8 mouse cellular contexts compared by ENCODE assay signal in the genomic region with DNA sequence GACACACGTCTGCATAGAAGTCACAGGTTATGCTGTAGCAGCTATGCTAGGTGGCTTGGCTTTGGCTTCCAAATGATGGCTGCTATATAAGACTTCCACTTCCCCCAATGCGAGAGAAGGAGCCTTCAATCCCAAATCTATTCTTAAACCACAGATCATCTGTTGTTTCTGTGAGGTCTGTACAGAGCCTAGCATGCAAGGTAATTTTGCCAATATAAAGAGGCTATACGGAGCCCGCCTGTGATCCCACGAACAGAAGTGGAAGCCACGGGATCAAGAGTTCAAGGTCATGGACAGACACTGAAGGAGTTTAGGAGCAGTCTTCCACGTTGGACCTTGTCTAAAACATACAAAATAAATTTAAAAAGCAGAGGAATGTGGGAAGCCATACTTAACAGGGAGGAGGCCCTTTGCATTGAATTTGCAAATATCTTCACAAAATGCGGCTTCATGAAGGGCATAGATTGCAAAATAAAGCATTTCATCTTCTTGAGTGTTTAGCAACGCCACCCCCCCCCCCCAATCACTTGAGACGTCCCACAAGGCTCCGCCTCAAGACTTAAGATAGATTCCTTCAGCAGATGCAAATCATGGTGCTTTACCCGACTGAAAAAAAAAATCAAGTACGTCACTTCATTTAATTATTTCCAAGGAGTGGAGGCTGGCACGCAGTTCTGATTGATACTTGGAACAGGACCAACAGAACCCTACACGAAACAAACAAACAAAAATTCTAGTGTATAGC. TPM values are rescaled to one million over a fixed set of nuclear protein-coding genes. Genes with fewer than 3 reads are reported as not detected.
DNase-seq lines count a peak whose midpoint lies in the region; ATAC-seq and TF ChIP-seq lines count a peak whose summit lies in the region.

No protein-coding gene starts in this region.

- peak overlapping the region; percentile 83 for H3K4me2 ChIP-seq in heart, embryonic 14.5 days (ENCODE audit: low read length)
- H3K4me2 ChIP-seq in heart, embryonic 16.5 days (ENCODE audit: low read depth, low read length) = peak overlapping the region; percentile 93
- peak overlapping the region; percentile 73 for H3K4me2 ChIP-seq in midbrain, embryonic 11.5 days

- 36% methylated on average over 15 of the region's 15 CpGs for WGBS in heart, embryonic 14.5 days
- 39% methylated on average over 15 of the region's 15 CpGs for WGBS in heart, embryonic 16.5 days
- 36% methylated on average over 15 of the region's 15 CpGs for WGBS in midbrain, embryonic 11.5 days

- H3K27me3 ChIP-seq in heart, embryonic 14.5 days (ENCODE audit: control insufficient read depth, insufficient read depth, low read length) = no peaks in the 10 kb centered on the region
- H3K27me3 ChIP-seq in heart, embryonic 16.5 days (ENCODE audit: control insufficient read depth, insufficient read depth, low read length) = no peaks in the 10 kb centered on the region
- H3K27me3 ChIP-seq in midbrain, embryonic 11.5 days (ENCODE audit: control insufficient read depth, insufficient read depth, low read length) = no peaks in the 10 kb centered on the region

- in situ Hi-C loops in ES-E14 (cut with MboI; ENCODE audit: low sequenced_read_pairs in 2 of 2, unreplicated experiment in 2 of 2) = no loop called here

- DNase-seq in heart, postnatal 4 days = no peak
- DNase-seq in ES-E14 (ENCODE audit: low read depth, low spot score) = peak; percentile 43
- no peak for DNase-seq in midbrain, embryonic 11.5 days (ENCODE audit: low spot score, missing footprints)
- no peak for DNase-seq in retina, postnatal 1 day
- no peak for DNase-seq in gastrocnemius, postnatal 36 days
- DNase-seq in spleen, postnatal 10 days (ENCODE audit: low spot score in 2 of 2) = no peak

- peak overlapping the region; percentile 81 to 98 for H3K4me3 ChIP-seq in heart, embryonic 14.5 days (ENCODE audit: control insufficient read depth in 1 of 2, insufficient read depth in 1 of 2, low read depth in 1 of 2, low read length in 2 of 2)
- peak overlapping the region; percentile 85 to 95 for H3K4me3 ChIP-seq in ES-E14 (ENCODE audit: insufficient read depth in 1 of 2, low read depth in 1 of 2, low read length in 2 of 2, poor library complexity in 1 of 2, severe bottlenecking in 1 of 2)
- H3K4me3 ChIP-seq in heart, embryonic 16.5 days (ENCODE audit: low read length) = peak overlapping the region; percentile 82
- H3K4me3 ChIP-seq in midbrain, embryonic 11.5 days (ENCODE audit: low read depth, low read length) = peak overlapping the region; percentile 94

- intact Hi-C loops in gastrocnemius, postnatal 36 days (cut with DNase I) = loop anchor here (5.0 kb wide), 1 partner anchor 109 kb away; a partner anchor contains a TSS

- peaks cover 24% of the 10 kb centered on the region for H3K36me3 ChIP-seq in heart, embryonic 14.5 days (ENCODE audit: control insufficient read depth, insufficient read depth, low read length)
- peaks cover 2% of the 10 kb centered on the region; the same call in 1 of the 2 replicates for H3K36me3 ChIP-seq in ES-E14 (ENCODE audit: control insufficient read depth, insufficient read depth, low read length, poor library complexity, severe bottlenecking)
- H3K36me3 ChIP-seq in heart, embryonic 16.5 days (ENCODE audit: control insufficient read depth, insufficient read depth) = peaks cover 2% of the 10 kb centered on the region; the same call in 1 of the 2 replicates
- no peaks in the 10 kb centered on the region for H3K36me3 ChIP-seq in midbrain, embryonic 11.5 days (ENCODE audit: control insufficient read depth, insufficient read depth, low read length)

- ATAC-seq in heart, embryonic 14.5 days (ENCODE audit: insufficient number of reproducible peaks, insufficient read depth, low FRiP score, low read depth) = no peak
- ATAC-seq in heart, embryonic 16.5 days (replicated peaks; ENCODE audit: extremely low read depth, insufficient read depth, low FRiP score) = no peak
- ATAC-seq in midbrain, embryonic 11.5 days (ENCODE audit: low FRiP score) = no peak; the same call in 1 of the 2 replicates

- peaks cover 3 to 15% of the 10 kb centered on the region in 2 experiments; a peak in 3 of 4 replicates for H3K4me1 ChIP-seq in heart, embryonic 14.5 days (ENCODE audit: control insufficient read depth in 2 of 2, insufficient read depth in 2 of 2, low read length in 2 of 2)
- peaks cover 2 to 6% of the 10 kb centered on the region in 2 experiments; a peak in 3 of 4 replicates for H3K4me1 ChIP-seq in ES-E14 (ENCODE audit: control insufficient read depth in 2 of 2, insufficient read depth in 2 of 2, low read length in 2 of 2, poor library complexity in 1 of 2)
- peaks cover 17% of the 10 kb centered on the region for H3K4me1 ChIP-seq in heart, embryonic 16.5 days (ENCODE audit: control insufficient read depth, insufficient read depth, low read length)
- H3K4me1 ChIP-seq in midbrain, embryonic 11.5 days (ENCODE audit: control insufficient read depth, insufficient read depth, low read length) = peaks cover 13% of the 10 kb centered on the region

- H3K9me3 ChIP-seq in heart, embryonic 14.5 days (ENCODE audit: control insufficient read depth, low read length) = peaks cover 4% of the 10 kb centered on the region; the same call in 1 of the 2 replicates
- H3K9me3 ChIP-seq in ES-E14 (ENCODE audit: control insufficient read depth, insufficient read depth, low read depth, low read length) = no peaks in the 10 kb centered on the region
- peaks cover 4% of the 10 kb centered on the region for H3K9me3 ChIP-seq in heart, embryonic 16.5 days (replicated peaks; ENCODE audit: control insufficient read depth, low read length)
- H3K9me3 ChIP-seq in midbrain, embryonic 11.5 days (ENCODE audit: control insufficient read depth, low read length) = no peaks in the 10 kb centered on the region; the same call in 1 of the 2 replicates

- H3K27ac ChIP-seq in heart, embryonic 14.5 days (replicated peaks in 1 of 2; ENCODE audit: control insufficient read depth in 1 of 2, insufficient read depth in 1 of 2, low read depth in 2 of 2, low read length in 2 of 2) = peak overlapping the region; percentile 86 to 100
- peak overlapping the region; percentile 52 for H3K27ac ChIP-seq in ES-E14 (ENCODE audit: insufficient read depth, low read depth, low read length, poor library complexity, severe bottlenecking)
- peak overlapping the region; percentile 94 for H3K27ac ChIP-seq in heart, embryonic 16.5 days (ENCODE audit: low read length)
- peak overlapping the region; percentile 98; the same call in 1 of the 2 replicates for H3K27ac ChIP-seq in midbrain, embryonic 11.5 days (ENCODE audit: low read depth, low read length)

- H3K9ac ChIP-seq in heart, embryonic 14.5 days (ENCODE audit: low read length) = peak overlapping the region; percentile 99
- peak overlapping the region; percentile 96 for H3K9ac ChIP-seq in ES-E14 (ENCODE audit: insufficient read depth, low read depth, low read length, poor library complexity, severe bottlenecking)
- peak overlapping the region; percentile 96 for H3K9ac ChIP-seq in heart, embryonic 16.5 days (ENCODE audit: low read length)
- H3K9ac ChIP-seq in midbrain, embryonic 11.5 days (ENCODE audit: low read length) = peak overlapping the region; percentile 80

TF ChIP-seq in ES-E14, 5 proteins besides CTCF, POLR2A, EP300 and RAD21:
- TF ChIP-seq HCFC1 (IDR thresholded peaks at IDR 0.05; ENCODE audit: borderline replicate concordance, insufficient read depth, low read length) (no peak), CHD2 (IDR thresholded peaks at IDR 0.05; ENCODE audit: low read depth, low read length) (no peak)
TF ChIP-seq in ES-E14: peak in this region for 0.

RNA-seq across cellular contexts. Expression of a gene that starts 1.2 kb away (rescaled TPM):
- polyA plus RNA-seq in heart, embryonic 14.5 days (2014; fragmentation: Nextera tagmentation; extraction: Ambion mirVana) = 472 and 483 TPM in 2 replicates
- 1,000 to 10,000 TPM; 5,023 to 5,799 TPM for total RNA-seq in heart, postnatal 4 days (2021)
- 372 and 457 TPM in 2 replicates for total RNA-seq in ES-E14 (2012; rRNA removed)
- polyA plus RNA-seq in heart, embryonic 16.5 days (2015; fragmentation: Nextera tagmentation; extraction: Ambion mirVana) = 306 and 316 TPM in 2 replicates
- 43.4 and 45.8 TPM in 2 replicates for polyA plus RNA-seq in midbrain, embryonic 11.5 days (2014; fragmentation: Nextera tagmentation; extraction: Ambion mirVana)
- total RNA-seq in gastrocnemius, postnatal 36 days (2021) = 100 to 1,000 TPM; 175 to 549 TPM

Comparison
In these comparisons a context has a peak if more than half of its experiments do, and no peak if none do; other contexts are left out.
1. RNA of a gene that starts 1.2 kb away (total RNA-seq): 5,023 to 5,799 TPM in heart, postnatal 4 days; 175 to 549 TPM in gastrocnemius, postnatal 36 days and 372 to 457 TPM in ES-E14; every median in the first group is over 4 times any median in the second.
2. Peak in every context shown above with its lines, with median percentiles within 50 percentile points of each other: H3K27ac ChIP-seq, H3K4me2 ChIP-seq, H3K4me3 ChIP-seq and H3K9ac ChIP-seq.